Mouse (Mus musculus): ENCODE measurements around the gene Emg1. TPM values are rescaled to one million over a fixed set of nuclear protein-coding genes. Genes with fewer than 3 reads are reported as not detected.

The Emg1 gene
- total and polyA plus RNA-seq, 2 experiments: 46.0 to 97.4 TPM

DNA sequence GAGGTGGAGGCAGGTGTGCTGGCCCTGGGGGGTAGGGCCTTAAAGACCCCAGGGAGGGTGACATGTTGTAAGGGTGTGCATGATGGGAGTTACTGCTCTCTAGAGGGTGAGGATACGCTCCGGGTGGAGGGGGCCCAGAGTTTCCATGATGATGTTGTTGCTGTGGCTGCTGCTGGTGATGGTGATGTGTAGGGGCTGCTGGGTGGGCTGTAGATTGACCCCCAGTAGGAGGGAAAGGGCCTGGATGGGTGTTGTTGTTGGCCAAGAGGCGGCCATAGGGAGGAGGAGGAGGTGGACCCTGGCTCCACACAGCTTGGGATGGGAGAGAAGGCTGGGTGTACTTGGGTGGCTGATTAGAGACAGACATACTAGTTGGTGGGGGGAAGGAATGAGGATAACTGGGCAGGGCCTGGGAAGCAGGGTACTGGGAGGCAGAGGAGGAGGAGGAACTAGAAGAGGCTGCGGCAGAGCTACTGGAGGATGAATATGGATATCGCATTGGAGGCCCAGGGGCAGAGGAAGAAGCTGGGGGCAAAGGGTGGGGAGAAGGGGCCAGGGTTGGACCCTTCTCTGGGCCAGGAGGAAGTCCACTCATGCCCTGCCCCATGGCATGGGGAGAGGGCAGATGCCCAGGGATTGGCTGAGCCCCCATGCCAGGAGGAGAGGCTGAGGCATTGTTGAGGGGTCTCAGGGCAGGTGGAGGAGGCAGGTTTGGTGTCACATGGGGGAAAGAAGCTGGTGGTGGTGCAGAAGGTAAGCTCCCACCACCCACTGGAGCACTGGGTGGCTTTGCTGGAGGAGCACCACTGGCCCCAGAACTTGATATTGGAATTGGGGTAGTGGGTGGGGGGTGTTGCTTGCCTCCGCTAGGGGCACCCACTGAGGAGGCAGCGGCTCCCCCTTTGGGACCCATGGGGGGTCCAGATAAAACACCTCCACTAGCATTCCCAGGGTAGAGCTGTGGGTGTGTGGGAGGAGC is 35.0 kb upstream of the Emg1 start:
- 98% methylated on average over 7 of the region's 7 CpGs for WGBS
- Histone ChIP-seq H3K4me1 (ENCODE audit: control insufficient read depth, insufficient read depth, low read length) (peaks cover 5% of the 10 kb centered on the region), H3K4me3 (ENCODE audit: insufficient read depth, low read depth, low read length) (no peak overlapping the region), H3K27ac (replicated peaks; ENCODE audit: insufficient read depth, low read depth, low read length) (no peak overlapping the region), H3K79me2 (ENCODE audit: control insufficient read depth, insufficient read depth, low read length) (peaks cover 4% of the 10 kb centered on the region; the same call in 1 of the 2 replicates), H3K9ac (ENCODE audit: low read depth, low read length) (no peak overlapping the region), H3K27me3 (ENCODE audit: control insufficient read depth, insufficient read depth, low read length) (no peaks in the 10 kb centered on the region), H3K36me3 (ENCODE audit: control insufficient read depth, insufficient read depth, low read length) (no peaks in the 10 kb centered on the region; the same call in 1 of the 2 replicates)
- TF ChIP-seq POLR2A (IDR thresholded peaks at IDR 0.05; ENCODE audit: extremely low read depth, insufficient read depth, low read length) (no peak), CTCF (IDR thresholded peaks at IDR 0.05; ENCODE audit: low read depth, low read length) (no peak)
- no peak for DNase-seq (ENCODE audit: extremely low read depth, low read depth, low spot score)

- WGBS: 41% methylated on average over 8 of the region's 8 CpGs
- Histone ChIP-seq H3K36me3 (ENCODE audit: control insufficient read depth, insufficient read depth, low read length) (no peaks in the 10 kb centered on the region; the same call in 1 of the 2 replicates), H3K9ac (ENCODE audit: low read depth, low read length) (peak overlapping the region; percentile 85), H3K27me3 (ENCODE audit: control insufficient read depth, insufficient read depth, low read length) (no peaks in the 10 kb centered on the region), H3K79me2 (ENCODE audit: control insufficient read depth, insufficient read depth, low read length) (peaks cover 2% of the 10 kb centered on the region; the same call in 1 of the 2 replicates), H3K27ac (replicated peaks; ENCODE audit: insufficient read depth, low read depth, low read length) (peak overlapping the region; percentile 50; the same call in 1 of the 2 replicates), H3K4me1 (ENCODE audit: control insufficient read depth, insufficient read depth, low read length) (peaks cover 6% of the 10 kb centered on the region), H3K4me3 (ENCODE audit: insufficient read depth, low read depth, low read length) (peak overlapping the region; percentile 65)
- no peak for DNase-seq (ENCODE audit: extremely low read depth, low read depth, low spot score)
- TF ChIP-seq CTCF (IDR thresholded peaks at IDR 0.05; ENCODE audit: low read depth, low read length): no peak
- no peak for TF ChIP-seq POLR2A (IDR thresholded peaks at IDR 0.05; ENCODE audit: extremely low read depth, insufficient read depth, low read length)
These were observed 34.3 kb upstream of the Emg1 start for GRCm38 (mm10) chr6:124746296-124746605.

- Histone ChIP-seq H3K27me3 (ENCODE audit: control insufficient read depth, insufficient read depth, low read length) (no peaks in the 10 kb centered on the region), H3K36me3 (ENCODE audit: control insufficient read depth, insufficient read depth, low read length) (no peaks in the 10 kb centered on the region; the same call in 1 of the 2 replicates), H3K79me2 (ENCODE audit: control insufficient read depth, insufficient read depth, low read length) (no peaks in the 10 kb centered on the region), H3K9ac (ENCODE audit: low read depth, low read length) (peak overlapping the region; percentile 85), H3K4me3 (ENCODE audit: insufficient read depth, low read depth, low read length) (peak overlapping the region; percentile 65), H3K27ac (replicated peaks; ENCODE audit: insufficient read depth, low read depth, low read length) (peak overlapping the region; percentile 50), H3K4me1 (ENCODE audit: control insufficient read depth, insufficient read depth, low read length) (peaks cover 6% of the 10 kb centered on the region)
- TF ChIP-seq POLR2A (IDR thresholded peaks at IDR 0.05; ENCODE audit: extremely low read depth, insufficient read depth, low read length): 0 out of 2 replicates have a peak, but pooled peaks have one; percentile 31
- TF ChIP-seq CTCF (IDR thresholded peaks at IDR 0.05; ENCODE audit: low read depth, low read length): peak; percentile 81
- DNase-seq (ENCODE audit: extremely low read depth, low read depth, low spot score): peak; percentile 90
- 1% methylated on average over 83 of the region's 85 CpGs for WGBS
These were observed 33.7 kb upstream of the Emg1 start for GRCm38 (mm10) chr6:124745490-124746295.

DNA sequence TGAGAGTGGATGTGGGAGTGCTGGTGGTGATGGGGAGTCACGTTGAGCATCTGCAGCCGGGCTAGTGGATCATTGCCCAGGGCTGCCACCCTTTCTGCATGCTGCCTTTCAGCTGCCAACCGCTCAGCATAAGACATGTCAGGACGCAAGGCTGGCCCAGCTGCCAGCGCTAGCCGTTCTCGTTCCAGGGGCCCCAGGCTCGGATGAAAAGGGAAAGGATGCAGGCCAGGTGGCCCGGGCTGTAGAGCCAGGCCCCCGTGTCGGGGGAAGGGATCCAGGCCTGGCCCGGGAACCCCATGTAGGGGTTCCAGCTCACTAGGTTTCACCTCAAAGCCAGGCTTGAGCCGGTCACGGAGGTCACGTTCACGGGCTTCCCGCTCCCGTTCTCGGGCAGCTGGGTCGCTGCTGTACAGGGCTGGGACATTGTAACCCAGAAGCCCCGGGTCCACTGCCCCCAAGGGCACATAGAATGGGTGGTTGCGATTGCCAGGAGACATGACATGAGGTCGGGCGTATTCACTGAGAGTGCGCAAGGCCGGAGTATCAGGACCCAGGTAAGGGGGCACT is 32.9 kb upstream of the Emg1 start:
- 71% methylated on average over 26 of the region's 26 CpGs for WGBS
- Histone ChIP-seq H3K4me1 (ENCODE audit: control insufficient read depth, insufficient read depth, low read length) (peaks cover 9% of the 10 kb centered on the region), H3K36me3 (ENCODE audit: control insufficient read depth, insufficient read depth, low read length) (no peaks in the 10 kb centered on the region; the same call in 1 of the 2 replicates), H3K27me3 (ENCODE audit: control insufficient read depth, insufficient read depth, low read length) (no peaks in the 10 kb centered on the region), H3K79me2 (ENCODE audit: control insufficient read depth, insufficient read depth, low read length) (no peaks in the 10 kb centered on the region), H3K27ac (replicated peaks; ENCODE audit: insufficient read depth, low read depth, low read length) (peak overlapping the region; percentile 23; the same call in 1 of the 2 replicates), H3K4me3 (ENCODE audit: insufficient read depth, low read depth, low read length) (peak overlapping the region; percentile 34; the same call in 1 of the 2 replicates), H3K9ac (ENCODE audit: low read depth, low read length) (peak overlapping the region; percentile 49)
- TF ChIP-seq POLR2A (IDR thresholded peaks at IDR 0.05; ENCODE audit: extremely low read depth, insufficient read depth, low read length) (no peak), CTCF (IDR thresholded peaks at IDR 0.05; ENCODE audit: low read depth, low read length) (no peak)
- no peak for DNase-seq (ENCODE audit: extremely low read depth, low read depth, low spot score)

DNA sequence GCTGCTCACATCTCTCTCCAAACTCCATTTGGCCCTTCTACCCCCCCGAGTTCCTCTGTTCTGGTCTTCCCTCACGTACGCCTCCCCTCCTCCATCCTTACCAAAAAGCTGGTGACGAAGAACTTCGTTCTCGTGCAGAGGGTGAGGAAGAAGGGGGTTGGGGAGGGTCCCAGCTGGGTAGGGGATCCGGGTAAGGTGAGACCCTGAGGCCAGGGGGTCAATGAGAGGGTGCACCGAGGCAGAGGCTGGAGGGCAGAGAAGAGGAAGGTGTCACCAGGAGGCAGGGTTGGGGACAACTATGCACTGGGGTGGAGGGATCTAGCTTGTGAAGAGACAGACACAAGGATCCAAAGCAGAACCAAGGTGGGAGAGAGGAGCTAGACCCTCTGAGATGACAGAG is 31.7 kb upstream of the Emg1 start:
- 92% methylated on average over 8 of the region's 8 CpGs for WGBS
- no peak for TF ChIP-seq POLR2A (IDR thresholded peaks at IDR 0.05; ENCODE audit: extremely low read depth, insufficient read depth, low read length)
- H3K27ac ChIP-seq (replicated peaks; ENCODE audit: insufficient read depth, low read depth, low read length): no peak overlapping the region
- peaks cover 19% of the 10 kb centered on the region for H3K4me1 ChIP-seq (ENCODE audit: control insufficient read depth, insufficient read depth, low read length)
- no peaks in the 10 kb centered on the region; the same call in 1 of the 2 replicates for H3K36me3 ChIP-seq (ENCODE audit: control insufficient read depth, insufficient read depth, low read length)
- no peak for DNase-seq (ENCODE audit: extremely low read depth, low read depth, low spot score)
- no peaks in the 10 kb centered on the region for H3K79me2 ChIP-seq (ENCODE audit: control insufficient read depth, insufficient read depth, low read length)
- H3K9ac ChIP-seq (ENCODE audit: low read depth, low read length): no peak overlapping the region
- H3K4me3 ChIP-seq (ENCODE audit: insufficient read depth, low read depth, low read length): no peak overlapping the region
- H3K27me3 ChIP-seq (ENCODE audit: control insufficient read depth, insufficient read depth, low read length): no peaks in the 10 kb centered on the region

All from liver, adult 2 months (tissue).